Mouse (Mus musculus) forebrain, embryonic 15.5 days (tissue): ENCODE data around the gene Gast. TPM values are rescaled to one million over a fixed set of nuclear protein-coding genes. Genes with fewer than 3 reads are reported as not detected.
"Not testable (repeated sequence)": the region's sequence is repeated elsewhere in the genome, so short reads cannot be mapped to it uniquely, and the experiment has no call there.

Source experiments
- ATAC-seq: fragments of 200-750 bp; cut with Nextera tagmentation; replicated peaks from 2 replicates; pipeline ENCODE4 v1.8.0; 2017; ENCODE audit warnings: mild to moderate bottlenecking, moderate TSS enrichment, moderate library complexity
- H3K27ac ChIP-seq: fragments of 300-500 bp; sonication (generic); replicated peaks from 2 replicates; pipeline ENCODE4 v1.5.1; 2015; ENCODE audit warnings: mild to moderate bottlenecking, inconsistent platforms
- H3K27me3 ChIP-seq: fragments of 300-500 bp; sonication (generic); 2 replicates; pipeline ENCODE4 v1.6.1; 2015; ENCODE audit warnings: inconsistent platforms
- H3K36me3 ChIP-seq: fragments of 300-500 bp; sonication (generic); 2 replicates; pipeline ENCODE4 v1.6.1; 2015; ENCODE audit warnings: mild to moderate bottlenecking, inconsistent platforms
- H3K4me1 ChIP-seq: fragments of 300-500 bp; sonication (generic); 2 replicates; pipeline ENCODE4 v1.6.1; 2015; ENCODE audit warnings: inconsistent platforms
- H3K4me2 ChIP-seq: fragments of 300-500 bp; sonication (generic); replicated peaks from 2 replicates; pipeline ENCODE4 v1.6.1; 2015; ENCODE audit warnings: mild to moderate bottlenecking, inconsistent platforms
- H3K4me3 ChIP-seq: fragments of 300-500 bp; sonication (generic); 2 replicates; pipeline ENCODE4 v1.5.1; 2015; ENCODE audit warnings: mild to moderate bottlenecking, inconsistent platforms
- H3K9ac ChIP-seq: fragments of 300-500 bp; sonication (generic); replicated peaks from 2 replicates; pipeline ENCODE4 v1.6.1; 2015; ENCODE audit warnings: mild to moderate bottlenecking, inconsistent platforms
- H3K9me3 ChIP-seq: fragments of 300-500 bp; sonication (generic); 2 replicates; pipeline ENCODE4 v1.6.1; 2016; ENCODE audit warnings: inconsistent platforms
- WGBS: fragments of 180-500 bp; shearing (Covaris S2); methylation state at CpG from one replicate; pipeline ENCODE4 v1.1.7; 2015; ENCODE audit warnings: mixed read lengths; 5-methylcytosine and 5-hydroxymethylcytosine counted together
- polyA plus RNA-seq: library from polyadenylated mRNA; unstranded; fragments of >200 nt; fragmentation: Nextera tagmentation; extraction: Ambion mirVana; gene quantifications from 2 replicates; pipeline ENCODE4 v1.2.1, GENCODE M21; 2015

Gene Gast
- polyA plus RNA-seq, 1 experiment from 2014 or later: 0.57 TPM

- WGBS: 93% methylated on average over 6 of the region's 6 CpGs
- H3K27me3 ChIP-seq, H3K4me3 ChIP-seq, H3K4me1 ChIP-seq, H3K9ac ChIP-seq, H3K27ac ChIP-seq, ATAC-seq, H3K9me3 ChIP-seq, H3K36me3 ChIP-seq, H3K4me2 ChIP-seq: not testable (repeated sequence)
These were observed 25.5 kb upstream of the Gast start for GRCm38 (mm10) chr11:100308672-100309071.

DNA sequence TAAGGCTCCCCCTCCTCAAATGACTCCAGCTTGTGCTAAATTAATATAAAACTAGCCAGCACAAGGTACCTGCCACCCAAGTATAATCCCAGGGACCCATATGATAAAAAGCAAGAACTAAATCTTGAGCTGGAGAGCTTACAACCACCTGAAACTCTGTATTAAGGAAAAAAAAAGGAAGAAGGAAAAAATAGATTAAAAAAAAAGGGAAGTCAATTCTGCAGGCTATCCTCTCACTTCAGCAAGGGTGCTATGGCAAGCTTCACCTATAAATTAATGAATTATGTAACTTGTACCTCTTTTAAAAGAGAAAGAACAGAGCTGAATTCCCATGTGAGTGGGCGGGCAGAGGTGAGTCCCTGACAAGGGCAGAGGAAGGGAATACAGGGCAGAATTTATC, 22.6 kb upstream of the Gast start:
- Histone ChIP-seq H3K9ac (no peak overlapping the region), H3K4me3 (no peak overlapping the region), H3K4me2 (no peak overlapping the region), H3K27ac (no peak overlapping the region), H3K27me3 (no peaks in the 10 kb centered on the region), H3K4me1 (no peaks in the 10 kb centered on the region), H3K36me3 (no peaks in the 10 kb centered on the region), H3K9me3 (no peaks in the 10 kb centered on the region)
- 93% methylated on average over 1 of the region's 1 CpGs for WGBS
- ATAC-seq: no peak

- Histone ChIP-seq H3K4me1 (no peaks in the 10 kb centered on the region), H3K9ac (no peak overlapping the region), H3K27ac (no peak overlapping the region), H3K4me2 (no peak overlapping the region), H3K27me3 (no peaks in the 10 kb centered on the region), H3K36me3 (no peaks in the 10 kb centered on the region), H3K4me3 (no peak overlapping the region), H3K9me3 (no peaks in the 10 kb centered on the region)
- ATAC-seq: no peak
- 20% methylated on average over 5 of the region's 5 CpGs for WGBS
These were observed 22.0 kb upstream of the Gast start for GRCm38 (mm10) chr11:100312096-100312679.

DNA sequence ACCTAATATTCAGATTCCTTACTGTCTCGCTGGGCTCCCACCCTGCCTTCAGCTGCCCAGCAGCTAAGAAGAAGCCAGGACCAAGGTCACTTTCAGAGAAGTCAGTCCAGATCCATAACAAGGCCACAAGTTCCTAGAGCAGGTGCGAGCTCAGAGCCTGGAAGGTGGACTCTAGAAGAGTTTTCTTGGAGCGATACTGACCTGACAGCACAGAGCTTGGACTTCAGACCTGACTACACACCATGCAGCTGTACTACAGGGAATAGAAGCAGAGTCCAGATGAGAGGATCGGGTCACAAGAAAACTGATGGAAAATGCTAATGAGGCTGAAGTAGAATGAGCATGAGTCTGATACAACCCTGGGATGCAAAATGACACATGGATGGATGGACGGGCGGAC, 20.8 kb upstream of the Gast start:
- Histone ChIP-seq H3K4me2 (no peak overlapping the region), H3K27me3 (no peaks in the 10 kb centered on the region), H3K9ac (no peak overlapping the region), H3K27ac (no peak overlapping the region), H3K4me3 (no peak overlapping the region), H3K4me1 (no peaks in the 10 kb centered on the region), H3K9me3 (no peaks in the 10 kb centered on the region), H3K36me3 (no peaks in the 10 kb centered on the region)
- WGBS: 89% methylated on average over 6 of the region's 6 CpGs
- ATAC-seq: no peak

- ATAC-seq: no peak
- WGBS: 90% methylated on average over 5 of the region's 5 CpGs
These were observed 18.8 kb upstream of the Gast start for GRCm38 (mm10) chr11:100315439-100315838.

GRCm38 (mm10) chr11:100317826-100318380, 16.3 kb upstream of the Gast start:
- no peak for ATAC-seq
- H3K9me3 ChIP-seq: no peaks in the 10 kb centered on the region
- 84% methylated on average over 6 of the region's 6 CpGs for WGBS

More at GRCm38 (mm10) chr11:100315439-100315838, 18.8 kb upstream of the Gast start:
- Histone ChIP-seq H3K9ac (no peak overlapping the region), H3K4me3 (no peak overlapping the region), H3K27ac (no peak overlapping the region), H3K4me1 (peaks cover 4% of the 10 kb centered on the region; the same call in 1 of the 2 replicates), H3K27me3 (no peaks in the 10 kb centered on the region), H3K4me2 (no peak overlapping the region), H3K9me3 (no peaks in the 10 kb centered on the region), H3K36me3 (no peaks in the 10 kb centered on the region)

GRCm38 (mm10) chr11:100318529-100319451, 15.4 kb upstream of the Gast start:
- H3K36me3 ChIP-seq: peaks cover 18% of the 10 kb centered on the region
- H3K4me1 ChIP-seq: peaks cover 17% of the 10 kb centered on the region
- ATAC-seq: peak; percentile 12; the same call in 1 of the 2 replicates
- peak overlapping the region; percentile 86 for H3K27ac ChIP-seq
- peak overlapping the region; percentile 44; the same call in 1 of the 2 replicates for H3K9ac ChIP-seq
- no peaks in the 10 kb centered on the region for H3K9me3 ChIP-seq
- peak overlapping the region; percentile 89 for H3K4me3 ChIP-seq
- WGBS: 89% methylated on average over 10 of the region's 10 CpGs
- H3K27me3 ChIP-seq: no peaks in the 10 kb centered on the region
- H3K4me2 ChIP-seq: peak overlapping the region; percentile 64

More at GRCm38 (mm10) chr11:100317826-100318380, 16.3 kb upstream of the Gast start:
- Histone ChIP-seq H3K9ac (no peak overlapping the region), H3K4me1 (peaks cover 17% of the 10 kb centered on the region), H3K27ac (no peak overlapping the region), H3K4me3 (no peak overlapping the region), H3K4me2 (no peak overlapping the region), H3K36me3 (peaks cover 17% of the 10 kb centered on the region), H3K27me3 (no peaks in the 10 kb centered on the region)

GRCm38 (mm10) chr11:100319492-100320171, 14.6 kb upstream of the Gast start, which contains the start of gene Eif1:
TSS of gene Eif1 (plus strand) at chr11:100319885.
- Histone ChIP-seq H3K36me3 (peaks cover 18% of the 10 kb centered on the region), H3K4me2 (peak within 1 kb of the TSS; percentile 78), H3K9ac (peak within 1 kb of the TSS; percentile 97), H3K4me1 (peaks cover 17% of the 10 kb centered on the region), H3K27me3 (no peaks in the 10 kb centered on the region), H3K4me3 (peak within 1 kb of the TSS; percentile 89), H3K27ac (peak within 1 kb of the TSS; percentile 99), H3K9me3 (no peaks in the 10 kb centered on the region)
- WGBS: 1% methylated on average over 55 of the region's 58 CpGs
- peak; percentile 91 for ATAC-seq

- peaks cover 18% of the 10 kb centered on the region for H3K36me3 ChIP-seq
- peaks cover 17% of the 10 kb centered on the region for H3K4me1 ChIP-seq
- peak overlapping the region; percentile 89 for H3K4me3 ChIP-seq
- WGBS: under 1% methylated on average over 39 of the region's 40 CpGs
- H3K27me3 ChIP-seq: no peaks in the 10 kb centered on the region
- no peaks in the 10 kb centered on the region for H3K9me3 ChIP-seq
- H3K9ac ChIP-seq: peak overlapping the region; percentile 97
- peak overlapping the region; percentile 78 for H3K4me2 ChIP-seq
- peak overlapping the region; percentile 99 for H3K27ac ChIP-seq
- peak; percentile 87 for ATAC-seq
These were observed 14.0 kb upstream of the Gast start for GRCm38 (mm10) chr11:100320172-100320630.

DNA sequence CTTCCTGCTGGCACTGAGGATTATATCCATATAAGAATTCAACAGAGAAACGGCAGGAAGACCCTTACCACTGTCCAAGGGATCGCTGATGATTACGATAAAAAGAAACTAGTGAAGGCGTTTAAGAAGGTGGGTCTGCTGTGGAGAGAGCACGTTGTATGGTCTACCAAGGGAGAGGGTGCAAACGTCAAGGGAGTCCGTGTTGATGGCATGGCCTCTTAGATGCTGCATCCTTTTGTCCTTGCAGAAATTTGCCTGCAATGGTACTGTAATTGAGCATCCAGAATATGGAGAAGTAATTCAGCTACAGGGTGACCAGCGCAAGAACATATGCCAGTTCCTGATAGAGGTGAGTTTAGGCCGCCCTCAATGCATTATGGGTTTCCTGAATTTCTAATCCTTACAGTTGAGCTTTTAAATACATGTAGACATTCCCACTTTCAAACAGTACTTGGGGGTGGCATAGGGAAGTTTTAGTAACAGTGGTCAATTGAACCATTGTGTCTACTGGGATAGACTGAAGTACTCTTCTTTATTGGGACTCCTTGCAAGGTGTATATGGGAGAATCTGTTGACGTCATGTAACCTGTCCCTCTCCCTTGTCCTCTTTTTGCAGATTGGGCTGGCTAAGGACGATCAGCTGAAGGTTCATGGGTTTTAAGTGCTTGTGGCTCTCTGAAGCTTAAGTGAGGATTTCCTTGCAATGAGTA, 13.4 kb upstream of the Gast start:
- Histone ChIP-seq H3K9ac (peak overlapping the region; percentile 97), H3K4me2 (peak overlapping the region; percentile 78), H3K27ac (peak overlapping the region; percentile 99), H3K4me3 (peak overlapping the region; percentile 89), H3K36me3 (peaks cover 18% of the 10 kb centered on the region), H3K4me1 (peaks cover 17% of the 10 kb centered on the region)
- not testable (repeated sequence) for H3K27me3 ChIP-seq, H3K9me3 ChIP-seq
- peak; percentile 1; the same call in 1 of the 2 replicates for ATAC-seq
- WGBS: 20% methylated on average over 11 of the region's 11 CpGs
